Mouse (Mus musculus) inflammation-experienced regulatory T-cells, adult 16 weeks (primary cell): ENCODE measurements around the gene Bid. TPM values are rescaled to one million over a fixed set of nuclear protein-coding genes. Genes with fewer than 3 reads are reported as not detected.

Experiments
- polyA plus RNA-seq: library from polyadenylated mRNA; unstranded; fragments of 100-300 nt; shearing (Covaris generic); gene quantifications from one replicate; pipeline ENCODE4 v1.2.1, GENCODE M21; 2017

Gene Bid
- polyA plus RNA-seq = 74.8 TPM

GRCm38 (mm10) chr6:120916074-120916971, at the start of gene Bid:
Bid (minus strand) TSS chr6:120916853.

Other genes starting within 250 kb of the Bid start
- not detected for gene Slc25a18, start 143.3 kb downstream of the Bid start, polyA plus RNA-seq
- 119 TPM for gene Atp6v1e1, start 94.1 kb downstream of the Bid start, polyA plus RNA-seq
- 31.3 TPM for gene Bcl2l13, start 80.6 kb downstream of the Bid start, polyA plus RNA-seq
- 8.3 TPM for gene Mical3, start 214.1 kb upstream of the Bid start, polyA plus RNA-seq